ENCODE assay signal across 9 mouse cellular contexts in the genomic region with DNA sequence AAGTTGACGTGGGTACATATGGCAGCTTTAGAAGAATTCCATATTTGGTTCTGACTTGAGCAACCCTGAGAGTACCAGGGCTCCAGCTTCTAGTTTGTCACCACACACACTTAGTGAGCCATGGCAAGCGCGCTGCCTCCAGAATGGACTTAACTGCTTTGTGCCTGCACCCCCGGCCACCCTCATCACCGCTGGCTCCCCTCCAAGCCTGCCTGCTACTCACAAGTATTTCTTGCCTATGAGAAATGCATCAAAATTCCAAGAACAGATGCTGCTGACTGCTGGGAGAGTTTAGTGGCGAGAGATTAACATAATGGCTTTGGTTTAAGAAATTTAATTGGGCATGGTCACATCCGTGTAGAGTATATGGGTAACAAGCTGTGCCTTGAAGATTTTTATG. TPM values are rescaled to one million over a fixed set of nuclear protein-coding genes. Genes with fewer than 3 reads are reported as not detected.
DNase-seq lines count a peak whose midpoint lies in the region; ATAC-seq and TF ChIP-seq lines count a peak whose summit lies in the region.
"Had no signal": no experiment of that assay in that cellular context is flagged by ENCODE, and none has a peak within 500 bp of the region (broad histone marks: within the 10 kb centered on the region; RNA-seq: fewer than 3 reads in every experiment).

No protein-coding gene starts in this region.

- peak; percentile 67; the same call in 1 of the 2 replicates for ATAC-seq in embryonic facial prominence, embryonic 14.5 days (ENCODE audit: low read depth)
- peak; percentile 51; the same call in 1 of the 2 replicates for ATAC-seq in hindbrain, embryonic 14.5 days (ENCODE audit: low FRiP score)
- ATAC-seq in midbrain, postnatal 0 days (ENCODE audit: low FRiP score), result no peak
- no peak for ATAC-seq in intestine, embryonic 15.5 days
- ATAC-seq in megakaryocyte progenitor cell, adult 5-6 weeks (replicated peaks; ENCODE audit: poor library complexity), result no peak

- peak; percentile 35 to 37 for DNase-seq in layer of hippocampus, adult 18-20 months (ENCODE audit: low spot score in 2 of 2)
- no peak for DNase-seq in layer of hippocampus, adult 9-10 months (ENCODE audit: low spot score)
- peak; percentile 81 for DNase-seq in embryonic facial prominence, embryonic 14.5 days (ENCODE audit: low spot score)
- DNase-seq in hindbrain, embryonic 14.5 days (ENCODE audit: low spot score), result peak; percentile 57
- DNase-seq in midbrain, postnatal 0 days (ENCODE audit: low spot score), result peak; percentile 58
- DNase-seq in adrenal gland, adult (ENCODE audit: inconsistent age in 2 of 2, low spot score in 1 of 2), result no peak
- DNase-seq: heart, postnatal 36 days had no signal

- no peak overlapping the region for H3K4me2 ChIP-seq in embryonic facial prominence, embryonic 14.5 days (ENCODE audit: low read depth, low read length)
- H3K4me2 ChIP-seq in hindbrain, embryonic 14.5 days (replicated peaks), result no peak overlapping the region
- no peak overlapping the region for H3K4me2 ChIP-seq in midbrain, postnatal 0 days (ENCODE audit: low read depth, low read length, poor library complexity, severe bottlenecking)
- no peak overlapping the region for H3K4me2 ChIP-seq in intestine, embryonic 15.5 days (replicated peaks)

- no peak overlapping the region for H3K9ac ChIP-seq in embryonic facial prominence, embryonic 14.5 days (ENCODE audit: low read depth, low read length)
- H3K9ac ChIP-seq in hindbrain, embryonic 14.5 days, result no peak overlapping the region
- H3K9ac ChIP-seq in midbrain, postnatal 0 days (replicated peaks; ENCODE audit: low read length, poor library complexity, severe bottlenecking), result no peak overlapping the region
- H3K9ac ChIP-seq in intestine, embryonic 15.5 days, result no peak overlapping the region

- H3K27me3 ChIP-seq in embryonic facial prominence, embryonic 14.5 days (replicated peaks; ENCODE audit: control insufficient read depth, insufficient read depth, low read length), result no peaks in the 10 kb centered on the region
- no peaks in the 10 kb centered on the region for H3K27me3 ChIP-seq in hindbrain, embryonic 14.5 days (ENCODE audit: control insufficient read depth, insufficient read depth, low read length)
- H3K27me3 ChIP-seq in midbrain, postnatal 0 days (ENCODE audit: insufficient read depth, low read length), result no peaks in the 10 kb centered on the region
- H3K27me3 ChIP-seq in intestine, embryonic 15.5 days (replicated peaks), result no peaks in the 10 kb centered on the region

- H3K4me1 ChIP-seq in embryonic facial prominence, embryonic 14.5 days (ENCODE audit: control insufficient read depth, insufficient read depth, low read length), result peaks cover 33% of the 10 kb centered on the region
- H3K4me1 ChIP-seq in hindbrain, embryonic 14.5 days (replicated peaks; ENCODE audit: control insufficient read depth, insufficient read depth, low read length), result peaks cover 21% of the 10 kb centered on the region
- 0 out of 2 replicates have a peak, but pooled peaks cover 2% of the 10 kb centered on the region for H3K4me1 ChIP-seq in midbrain, postnatal 0 days (ENCODE audit: insufficient read depth, low read length)
- no peaks in the 10 kb centered on the region for H3K4me1 ChIP-seq in intestine, embryonic 15.5 days (replicated peaks)

- no peak overlapping the region for H3K27ac ChIP-seq in embryonic facial prominence, embryonic 14.5 days (replicated peaks; ENCODE audit: low read depth, low read length)
- no peak overlapping the region for H3K27ac ChIP-seq in hindbrain, embryonic 14.5 days
- no peak overlapping the region for H3K27ac ChIP-seq in midbrain, postnatal 0 days (ENCODE audit: low read depth, low read length)
- no peak overlapping the region for H3K27ac ChIP-seq in intestine, embryonic 15.5 days

- no peak for TF ChIP-seq CTCF in midbrain, postnatal 0 days (IDR thresholded peaks at IDR 0.05)

- WGBS in embryonic facial prominence, embryonic 14.5 days, result 33% methylated on average over 7 of the region's 7 CpGs
- WGBS in hindbrain, embryonic 14.5 days, result 48% methylated on average over 7 of the region's 7 CpGs
- WGBS in midbrain, postnatal 0 days, result 32% methylated on average over 7 of the region's 7 CpGs
- WGBS in intestine, embryonic 15.5 days, result 69% methylated on average over 7 of the region's 7 CpGs

- H3K4me3 ChIP-seq in embryonic facial prominence, embryonic 14.5 days (ENCODE audit: low read depth, low read length), result no peak overlapping the region
- H3K4me3 ChIP-seq in hindbrain, embryonic 14.5 days (replicated peaks; ENCODE audit: low read length), result no peak overlapping the region
- H3K4me3 ChIP-seq in midbrain, postnatal 0 days (ENCODE audit: low read depth, low read length), result no peak overlapping the region
- no peak overlapping the region for H3K4me3 ChIP-seq in intestine, embryonic 15.5 days (replicated peaks)

- H3K9me3 ChIP-seq in embryonic facial prominence, embryonic 14.5 days (ENCODE audit: control insufficient read depth, low read length), result no peaks in the 10 kb centered on the region
- H3K9me3 ChIP-seq in hindbrain, embryonic 14.5 days (ENCODE audit: control insufficient read depth, low read length), result no peaks in the 10 kb centered on the region
- no peaks in the 10 kb centered on the region for H3K9me3 ChIP-seq in midbrain, postnatal 0 days (ENCODE audit: low read length)
- H3K9me3 ChIP-seq in intestine, embryonic 15.5 days, result no peaks in the 10 kb centered on the region

- H3K36me3 ChIP-seq in embryonic facial prominence, embryonic 14.5 days (ENCODE audit: control insufficient read depth, insufficient read depth, low read length), result 0 out of 2 replicates have a peak, but pooled peaks cover 4% of the 10 kb centered on the region
- H3K36me3 ChIP-seq in hindbrain, embryonic 14.5 days (replicated peaks; ENCODE audit: control insufficient read depth, insufficient read depth), result no peaks in the 10 kb centered on the region
- H3K36me3 ChIP-seq in midbrain, postnatal 0 days (ENCODE audit: insufficient read depth, low read length), result no peaks in the 10 kb centered on the region
- H3K36me3 ChIP-seq in intestine, embryonic 15.5 days, result no peaks in the 10 kb centered on the region

RNA-seq across cellular contexts. Expression of gene Fat4, which starts 48.0 kb away (rescaled TPM):
- 10 to 100 TPM; 24.1 to 28.5 TPM for total RNA-seq in layer of hippocampus, adult 18-20 months (2021)
- 16.6 and 17.7 TPM in 2 replicates for polyA plus RNA-seq in embryonic facial prominence, embryonic 14.5 days (2014; fragmentation: Nextera tagmentation; extraction: Ambion mirVana)
- 15.8 and 18.2 TPM in 2 replicates for polyA plus RNA-seq in hindbrain, embryonic 14.5 days (2014; fragmentation: Nextera tagmentation; extraction: Ambion mirVana)
- 79.1 and 91.4 TPM in 2 replicates for total RNA-seq in midbrain, postnatal 0 days (2014; rRNA removed)
- polyA plus RNA-seq in midbrain, postnatal 0 days (2015; fragmentation: Nextera tagmentation; extraction: Ambion mirVana), result 4.0 and 5.0 TPM in 2 replicates
- polyA plus RNA-seq in intestine, embryonic 15.5 days (2015; fragmentation: Nextera tagmentation; extraction: Ambion mirVana), result 5.1 and 5.3 TPM in 2 replicates
- 0.02 TPM in 1 of 2 replicates, not detected in the other for total RNA-seq in megakaryocyte progenitor cell, adult 5-6 weeks (2015)
- not detected in 2 replicates for total RNA-seq in megakaryocyte progenitor cell, adult 5-6 weeks (2017)

Comparison
In these comparisons a context has a peak if more than half of its experiments do, and no peak if none do; other contexts are left out.
1. DNase-seq: peak in layer of hippocampus, adult 18-20 months (2 of 2), embryonic facial prominence, embryonic 14.5 days (single experiment), hindbrain, embryonic 14.5 days (single experiment) and midbrain, postnatal 0 days (single experiment); none in layer of hippocampus, adult 9-10 months (single experiment) and adrenal gland, adult (0 of 2).
2. ATAC-seq: peak in embryonic facial prominence, embryonic 14.5 days (single experiment) and hindbrain, embryonic 14.5 days (single experiment); none in midbrain, postnatal 0 days (single experiment), intestine, embryonic 15.5 days (single experiment) and megakaryocyte progenitor cell, adult 5-6 weeks (single experiment).